Mouse (Mus musculus) limb, embryonic 14.5 days (tissue): ENCODE data around the gene Rgs8. TPM values are rescaled to one million over a fixed set of nuclear protein-coding genes. Genes with fewer than 3 reads are reported as not detected.

Experiments
- ATAC-seq: fragments of 200-750 bp; cut with Nextera tagmentation; 2 replicates; pipeline ENCODE4 v1.8.0; 2017; ENCODE audit warnings: low read depth, moderate number of reproducible peaks, moderate TSS enrichment; ENCODE audit not compliant: low FRiP score
- DNase-seq: peaks from one replicate; pipeline ENCODE4 v3.0.0-alpha.2; 2015; ENCODE audit warnings: low spot score
- H3K27ac ChIP-seq: fragments of 300-500 bp; sonication (generic); replicated peaks from 2 replicates; pipeline ENCODE4 v1.5.1; 2014; ENCODE audit warnings: low read depth, mild to moderate bottlenecking, low read length, moderate library complexity, mixed read lengths
- H3K27me3 ChIP-seq: fragments of 300-500 bp; sonication (generic); 2 replicates; pipeline ENCODE4 v1.6.1; 2014; ENCODE audit warnings: low read length, mixed read lengths; ENCODE audit not compliant: control insufficient read depth, insufficient read depth
- H3K36me3 ChIP-seq: fragments of 300-500 bp; sonication (generic); 2 replicates; pipeline ENCODE4 v1.6.1; 2014; ENCODE audit warnings: mild to moderate bottlenecking, low read length, moderate library complexity, mixed read lengths; ENCODE audit not compliant: control insufficient read depth, insufficient read depth
- H3K4me1 ChIP-seq: fragments of 300-500 bp; sonication (generic); 2 replicates; pipeline ENCODE4 v1.6.1; 2014; ENCODE audit warnings: antibody characterized with exemption, low read length, mixed read lengths; ENCODE audit not compliant: control insufficient read depth, insufficient read depth
- H3K4me2 ChIP-seq: fragments of 300-500 bp; sonication (generic); replicated peaks from 2 replicates; pipeline ENCODE4 v1.6.1; 2014; ENCODE audit warnings: low read depth, mild to moderate bottlenecking, low read length, moderate library complexity; ENCODE audit not compliant: severe bottlenecking
- H3K4me3 ChIP-seq: fragments of 300-500 bp; sonication (generic); replicated peaks from 2 replicates; pipeline ENCODE4 v1.5.1; 2014; ENCODE audit warnings: low read length
- H3K9ac ChIP-seq: fragments of 300-500 bp; sonication (generic); 2 replicates; pipeline ENCODE4 v1.6.1; 2014; ENCODE audit warnings: mild to moderate bottlenecking, low read depth, low read length, moderate library complexity; ENCODE audit not compliant: severe bottlenecking
- H3K9me3 ChIP-seq: fragments of 300-500 bp; sonication (generic); 2 replicates; pipeline ENCODE4 v1.6.1; 2016; ENCODE audit warnings: low read length; ENCODE audit not compliant: control insufficient read depth
- POLR2A ChIP-seq: fragments of 200-500 bp; IDR thresholded peaks from 2 replicates; pipeline ENCODE4 v1.8.0; 2012; ENCODE audit warnings: inconsistent platforms, mild to moderate bottlenecking, moderate library complexity, borderline replicate concordance; ENCODE audit not compliant: insufficient read depth, insufficient read length; ENCODE audit errors: extremely low read depth
- WGBS: fragments of 180-500 bp; shearing (Covaris S2); extraction: QIAGEN DNeasy Blood & Tissue Kit; methylation state at CpG from one replicate; pipeline ENCODE4 v1.1.7; 2014; 5-methylcytosine and 5-hydroxymethylcytosine counted together
- polyA plus RNA-seq, 2 experiments: library from polyadenylated mRNA; depleted of rRNA in 1 of 2; stranded (reverse) in 1 of 2; unstranded in 1 of 2; fragments of >200 nt; fragmentation: Nextera tagmentation in 1 of 2; extraction: Ambion mirVana in 1 of 2; gene quantifications; 2 replicates each; pipeline versions ENCODE4 v1.2.1 to v1.2.3; 2012 to 2014

Gene Rgs8
- polyA plus RNA-seq (2012; rRNA removed) (1.9 and 2.3 TPM in 2 replicates), polyA plus RNA-seq (2014; fragmentation: Nextera tagmentation; extraction: Ambion mirVana) (1.1 and 1.3 TPM in 2 replicates)

DNA sequence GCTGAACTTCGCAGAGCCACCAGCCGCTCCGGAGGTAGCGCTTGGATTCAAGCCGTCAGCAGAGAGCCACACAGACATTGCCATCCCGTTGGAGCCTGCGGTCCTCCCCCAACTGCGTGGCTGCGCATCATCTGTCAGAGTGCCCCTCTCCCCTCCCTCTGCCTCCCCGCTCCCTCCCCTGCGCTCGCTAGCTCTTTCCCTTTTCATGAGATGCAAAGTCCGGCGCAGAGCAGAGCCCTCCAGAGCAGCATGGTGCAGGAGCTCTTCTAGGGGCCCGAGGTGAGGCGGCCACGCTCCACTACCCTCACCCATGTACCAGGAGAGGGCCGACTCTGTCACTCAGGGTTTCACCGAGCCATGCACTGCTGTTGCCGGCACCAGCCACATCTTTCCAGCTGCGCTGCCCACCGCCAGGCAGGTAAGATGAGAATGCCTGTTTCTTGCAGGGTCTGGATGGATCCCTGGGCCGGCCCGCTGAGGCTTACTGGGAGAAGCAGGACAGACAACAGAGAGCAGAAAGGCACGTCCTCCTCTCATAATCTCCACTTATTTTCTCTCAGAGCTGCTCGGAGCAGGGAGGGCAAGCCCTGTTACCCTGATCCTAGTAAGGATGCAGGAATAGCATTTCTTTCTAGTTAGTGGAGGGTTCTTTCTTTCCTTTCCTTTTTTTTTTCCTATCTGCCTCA, at the start of gene Rgs8:
TSS of gene Rgs8 (plus strand) at position 88 of the 686 bp plus-strand sequence.
- Histone ChIP-seq H3K36me3 (no peaks in the 10 kb centered on the region), H3K9ac (peak within 1 kb of the TSS; percentile 28), H3K4me2 (peak within 1 kb of the TSS; percentile 59), H3K9me3 (no peaks in the 10 kb centered on the region), H3K27ac (no peak within 1 kb of the TSS), H3K27me3 (peaks cover 29% of the 10 kb centered on the region), H3K4me1 (peaks cover 16% of the 10 kb centered on the region), H3K4me3 (peak within 1 kb of the TSS; percentile 34)
- 1% methylated on average over 26 of the region's 26 CpGs for WGBS
- TF ChIP-seq POLR2A, result no peak
- ATAC-seq (peak; percentile 69), DNase-seq (peak; percentile 25)

DNA sequence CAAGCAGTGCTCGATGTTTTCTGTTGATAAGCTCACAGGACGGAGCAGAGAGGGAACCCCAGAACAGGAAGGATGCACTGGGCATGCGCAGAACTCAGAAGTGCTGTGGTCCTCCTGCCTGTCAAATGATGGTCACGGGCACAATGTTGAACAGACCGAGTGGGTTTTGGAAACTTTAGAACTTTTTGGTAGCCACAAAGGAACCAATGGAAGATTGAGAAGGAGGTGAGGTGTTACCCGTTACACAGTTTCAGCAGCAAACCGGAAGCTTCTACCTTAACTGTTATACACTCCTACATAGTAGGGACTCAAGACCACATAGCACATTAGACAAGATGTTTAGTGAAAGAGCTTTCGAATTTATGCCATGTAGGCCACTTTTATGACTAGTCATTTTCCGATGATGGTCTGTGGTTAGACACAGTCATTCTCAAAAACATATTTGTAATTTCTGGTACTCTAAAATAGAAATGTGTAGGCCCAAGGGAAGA, 35.4 kb upstream of the Rgs8 start:
- no peak overlapping the region for H3K9ac ChIP-seq
- ATAC-seq, result no peak
- WGBS, result 93% methylated on average over 9 of the region's 9 CpGs
- no peak overlapping the region for H3K4me2 ChIP-seq
- H3K9me3 ChIP-seq, result no peaks in the 10 kb centered on the region
- H3K4me1 ChIP-seq, result no peaks in the 10 kb centered on the region
- DNase-seq, result no peak
- TF ChIP-seq POLR2A, result no peak
- H3K27ac ChIP-seq, result no peak overlapping the region
- H3K4me3 ChIP-seq, result no peak overlapping the region
- no peaks in the 10 kb centered on the region for H3K27me3 ChIP-seq
- no peaks in the 10 kb centered on the region for H3K36me3 ChIP-seq

DNA sequence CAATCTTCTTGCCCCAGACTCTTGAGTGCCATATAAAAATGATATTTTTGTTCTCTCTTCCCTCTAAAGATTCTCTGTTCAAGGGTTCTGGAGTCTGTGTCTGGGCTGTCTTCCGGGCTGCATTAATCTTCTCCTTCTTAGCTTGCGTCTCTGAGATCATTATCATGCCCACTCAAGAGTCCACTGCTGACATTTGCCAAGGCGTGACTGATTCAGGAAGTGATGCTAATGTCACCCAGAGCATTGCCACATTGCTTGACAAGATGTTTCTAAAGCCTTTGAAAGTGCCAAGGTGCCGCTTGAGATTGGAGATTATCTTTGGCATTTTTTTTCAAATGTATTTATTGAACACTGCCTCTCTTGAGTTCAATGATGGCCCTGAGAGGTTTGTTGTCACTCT, 29.8 kb upstream of the Rgs8 start:
- Histone ChIP-seq H3K9ac (no peak overlapping the region), H3K4me3 (no peak overlapping the region), H3K4me2 (no peak overlapping the region), H3K4me1 (no peaks in the 10 kb centered on the region), H3K9me3 (no peaks in the 10 kb centered on the region), H3K36me3 (no peaks in the 10 kb centered on the region), H3K27me3 (no peaks in the 10 kb centered on the region), H3K27ac (no peak overlapping the region)
- DNase-seq (no peak), ATAC-seq (no peak)
- 85% methylated on average over 4 of the region's 4 CpGs for WGBS
- no peak for TF ChIP-seq POLR2A

DNA sequence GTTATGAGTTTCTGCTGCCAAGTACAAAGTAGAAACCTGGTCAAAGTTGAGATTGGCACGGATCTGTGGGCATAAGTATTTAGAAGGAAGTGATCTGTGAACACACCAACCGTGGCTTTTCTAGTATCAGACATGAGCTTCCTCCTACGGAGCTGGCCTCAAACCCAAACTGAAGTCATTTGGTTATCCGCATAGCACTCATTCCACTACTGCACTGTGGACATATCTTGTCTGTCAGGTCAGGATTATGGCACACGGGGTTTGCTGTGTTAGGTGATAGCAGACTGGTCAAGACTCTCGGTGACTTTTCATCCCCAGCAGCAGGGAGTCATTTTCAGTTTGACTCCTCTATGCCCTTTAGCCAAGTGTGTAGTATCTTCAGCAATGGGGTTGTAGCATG, 20.1 kb upstream of the Rgs8 start:
- no peak for DNase-seq
- WGBS, result 91% methylated on average over 6 of the region's 6 CpGs
- Histone ChIP-seq H3K4me3 (no peak overlapping the region), H3K36me3 (no peaks in the 10 kb centered on the region), H3K9me3 (no peaks in the 10 kb centered on the region), H3K27ac (no peak overlapping the region), H3K4me2 (no peak overlapping the region), H3K4me1 (peaks cover 11% of the 10 kb centered on the region; the same call in 1 of the 2 replicates), H3K27me3 (no peaks in the 10 kb centered on the region), H3K9ac (no peak overlapping the region)
- no peak for ATAC-seq
- no peak for TF ChIP-seq POLR2A

DNA sequence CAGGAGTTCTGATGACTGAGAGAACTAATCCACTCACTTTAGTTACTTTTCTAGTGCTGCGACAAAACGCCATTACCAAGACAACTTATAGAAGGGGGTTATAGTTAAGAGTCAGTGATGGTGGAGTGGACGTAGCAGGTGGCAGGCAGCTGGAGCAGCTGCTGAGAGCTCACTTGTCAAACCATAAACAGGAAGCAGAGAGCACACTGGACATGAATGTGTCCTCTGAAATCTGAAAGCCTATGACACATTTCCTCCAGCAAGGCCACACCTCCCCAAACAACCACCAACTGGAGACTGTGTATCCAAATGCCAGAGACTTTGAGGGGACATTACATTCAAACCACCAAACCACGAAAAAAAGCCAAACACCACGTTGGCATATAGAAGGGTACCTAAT, 17.8 kb upstream of the Rgs8 start:
- H3K27me3 ChIP-seq, result no peaks in the 10 kb centered on the region
- DNase-seq, result peak; percentile 43
- TF ChIP-seq POLR2A, result no peak

More for the DNA sequence above, 17.8 kb upstream of the Rgs8 start:
- Histone ChIP-seq H3K36me3 (no peaks in the 10 kb centered on the region), H3K9ac (no peak overlapping the region), H3K9me3 (no peaks in the 10 kb centered on the region), H3K27ac (no peak overlapping the region), H3K4me1 (peaks cover 11% of the 10 kb centered on the region; the same call in 1 of the 2 replicates), H3K4me3 (no peak overlapping the region), H3K4me2 (no peak overlapping the region)
- ATAC-seq, result no peak
- 76% methylated on average over 5 of the region's 5 CpGs for WGBS
